Mouse (Mus musculus) left cerebral cortex, adult 2 months (tissue): ENCODE measurements around the gene Fnbp1l. TPM values are rescaled to one million over a fixed set of nuclear protein-coding genes. Genes with fewer than 3 reads are reported as not detected.

ENCODE experiments used
- DNase-seq, 2 experiments: peaks; one replicate each; pipeline ENCODE4 v3.0.0; 2021 to 2022; ENCODE audit warnings: low spot score in 2 of 2, mixed read lengths in 1 of 2; ENCODE audit errors: extremely low spot score in 1 of 2
- H3K27ac ChIP-seq: fragments of 200-600 bp; 2 replicates; pipeline ENCODE4 v1.8.1; 2022
- H3K4me3 ChIP-seq: fragments of 200-600 bp; 2 replicates; pipeline ENCODE4 v1.8.1; 2022
- CTCF ChIP-seq: fragments of 200-600 bp; IDR thresholded peaks from 2 replicates; pipeline ENCODE4 v1.8.1; 2022; ENCODE audit warnings: antibody characterized with exemption, mild to moderate bottlenecking, moderate library complexity
- intact Hi-C: fragments of 180-260 bp; cut with DNase I; formaldehyde crosslinking; loops from one replicate; pipeline ENCODE4 v1.15.1; 2025
- total RNA-seq, 2 experiments: library from RNA; stranded (reverse); gene quantifications; 2 replicates each; pipeline ENCODE4 v1.2.3; 2021

The Fnbp1l gene
- total RNA-seq, 2 experiments from 2014 or later, result 108 TPM

DNA sequence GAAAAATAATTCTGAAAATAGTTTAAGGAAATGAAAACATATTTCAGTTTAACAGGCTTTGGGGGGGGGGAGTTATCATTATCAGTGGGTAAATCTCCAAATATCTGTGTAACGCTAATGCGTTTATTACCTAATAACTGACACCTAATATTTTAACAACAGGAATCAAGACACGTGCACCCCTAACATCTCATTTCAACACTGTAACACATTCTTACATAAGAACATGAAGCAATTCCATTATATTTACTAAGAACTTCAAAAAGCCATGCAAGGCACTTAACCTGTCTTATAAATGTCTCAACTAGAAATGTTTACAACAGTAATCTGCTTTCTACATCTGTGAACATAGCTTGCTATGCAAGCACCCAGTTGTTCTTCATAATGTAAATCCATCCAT is 68.3 kb downstream of the Fnbp1l start:
- Histone ChIP-seq H3K27ac (no peak overlapping the region), H3K4me3 (no peak overlapping the region)
- intact Hi-C loops, result no loop called here
- DNase-seq, result no peak
- no peak for TF ChIP-seq CTCF

DNA sequence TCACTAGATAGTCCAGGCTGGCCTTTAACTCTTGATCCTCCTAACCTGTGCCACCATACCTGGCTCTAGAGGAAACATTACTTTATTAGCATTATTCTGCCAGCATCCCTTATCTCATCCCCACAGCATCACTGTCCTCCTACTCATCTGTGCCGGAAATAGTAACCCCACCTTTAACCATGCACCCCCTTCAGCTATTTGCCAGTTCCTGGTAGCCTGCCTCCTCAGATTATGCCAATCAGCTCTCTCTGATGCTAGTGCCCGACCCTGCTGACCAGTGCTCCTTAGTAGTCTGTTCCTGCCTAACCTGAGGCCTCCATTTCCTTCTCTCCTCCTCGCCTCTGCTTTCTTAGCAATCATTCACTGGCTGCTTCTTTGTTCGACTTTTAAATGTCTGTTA is 72.0 kb downstream of the Fnbp1l start:
- DNase-seq, result no peak
- H3K27ac ChIP-seq, result peak overlapping the region; percentile 70
- intact Hi-C loops, result loop anchor here (5.0 kb wide), 1 partner anchor 70 kb away; the partner anchor contains the start of gene Fnbp1l

DNA sequence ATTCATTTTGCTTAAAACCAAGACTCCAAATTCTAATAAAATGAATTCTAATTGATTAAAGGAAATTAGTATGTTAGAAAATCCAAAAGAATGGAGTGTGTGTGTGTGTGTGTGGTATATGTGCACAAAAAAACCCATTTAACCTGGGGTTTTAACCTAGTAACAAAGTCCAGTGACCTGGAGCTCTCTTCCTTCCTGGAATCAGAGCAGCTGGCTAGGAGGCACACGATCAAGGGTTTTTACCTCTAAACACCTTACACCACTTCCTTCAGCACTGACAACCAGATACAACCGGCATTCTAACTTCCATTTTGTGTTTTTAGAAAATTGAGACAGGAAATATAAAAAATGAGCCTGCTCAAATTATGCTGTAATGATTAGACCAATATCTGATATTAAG is 74.2 kb downstream of the Fnbp1l start:
- Histone ChIP-seq H3K4me3 (no peak overlapping the region), H3K27ac (no peak overlapping the region)
- no peak for TF ChIP-seq CTCF
- no peak for DNase-seq
- intact Hi-C loops, result loop anchor here (5.0 kb wide), 1 partner anchor 72 kb away; the partner anchor contains the start of gene Fnbp1l

More for the DNA sequence above, 72.0 kb downstream of the Fnbp1l start:
- H3K4me3 ChIP-seq, result no peak overlapping the region
- no peak for TF ChIP-seq CTCF

DNA sequence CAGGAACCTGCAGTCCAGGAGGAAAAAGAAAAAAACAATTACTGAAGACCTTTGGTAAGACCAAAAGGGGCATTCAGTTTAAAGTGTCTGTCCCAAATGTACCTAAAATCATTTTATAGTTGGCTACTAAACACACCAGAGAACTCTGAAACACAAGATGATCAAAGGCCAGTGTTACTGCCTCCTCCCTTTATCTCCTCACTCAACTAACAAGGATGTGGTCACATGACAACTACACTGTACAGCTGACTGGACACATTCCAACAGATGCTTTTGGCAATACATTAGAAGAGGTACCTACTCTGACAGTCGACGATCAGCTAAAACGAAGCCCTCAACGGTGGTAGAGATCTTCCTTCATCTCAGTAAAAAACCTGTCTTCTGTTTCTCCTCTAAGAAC is 78.6 kb downstream of the Fnbp1l start:
- intact Hi-C loops, result no loop called here
- Histone ChIP-seq H3K4me3 (no peak overlapping the region), H3K27ac (peak overlapping the region; percentile 29; the same call in 1 of the 2 replicates)
- TF ChIP-seq CTCF, result no peak
- DNase-seq, result no peak

DNA sequence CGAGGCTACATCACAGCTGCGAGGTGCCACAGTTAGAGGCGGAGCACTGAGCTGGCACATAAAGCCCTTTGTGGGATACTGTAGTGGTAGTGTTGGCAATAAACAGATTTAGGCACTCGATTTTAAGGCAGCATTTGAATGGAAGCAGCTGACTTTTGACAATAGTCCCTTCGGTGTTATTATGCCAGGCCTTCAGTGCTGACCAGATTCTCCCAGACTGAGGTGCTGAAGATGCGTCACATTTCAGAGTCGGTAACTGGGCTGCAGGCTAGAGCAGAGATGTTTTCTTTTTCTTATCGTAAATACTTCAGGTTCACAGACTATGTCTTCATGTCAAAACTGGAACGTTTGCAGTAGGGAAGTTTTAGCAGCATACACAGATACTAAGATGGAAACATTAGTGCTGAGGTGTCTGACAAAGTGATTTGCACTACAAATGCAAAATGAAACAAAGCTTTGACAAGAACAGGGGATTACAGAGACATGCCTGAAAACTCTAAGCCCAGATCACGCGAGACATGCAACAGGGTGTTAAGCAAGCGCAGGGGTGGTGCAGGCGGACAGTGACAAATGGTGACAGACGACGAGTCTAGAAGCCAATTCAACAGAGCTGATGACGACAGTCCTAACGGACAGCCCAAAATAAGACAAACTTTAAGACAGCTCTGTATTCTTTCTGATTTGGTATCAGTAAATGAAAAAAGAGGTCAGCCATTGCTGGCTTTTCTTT is 79.4 kb downstream of the Fnbp1l start:
- Histone ChIP-seq H3K27ac (peak overlapping the region; percentile 29; the same call in 1 of the 2 replicates), H3K4me3 (no peak overlapping the region)
- TF ChIP-seq CTCF, result no peak
- intact Hi-C loops, result no loop called here
- DNase-seq, result no peak

DNA sequence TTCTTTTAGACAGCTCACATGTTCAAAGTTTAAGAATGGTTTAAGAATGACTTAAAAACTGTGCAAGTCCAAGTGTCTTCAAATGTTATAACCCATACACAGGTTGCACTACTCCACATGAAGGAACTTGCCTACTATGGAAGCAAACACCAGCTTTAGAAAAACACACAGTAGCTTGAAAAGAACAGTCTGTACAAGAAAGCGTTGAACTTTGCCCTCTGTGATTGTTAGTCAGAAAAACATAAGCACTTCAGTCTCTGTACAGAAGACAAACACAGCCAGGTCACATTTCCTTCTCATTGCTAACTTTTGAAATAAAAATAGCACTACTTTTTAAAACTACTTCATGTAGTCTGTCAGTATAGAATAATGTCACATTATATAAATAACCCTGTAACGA is 80.7 kb downstream of the Fnbp1l start:
- intact Hi-C loops, result no loop called here
- H3K4me3 ChIP-seq, result no peak overlapping the region
- TF ChIP-seq CTCF, result no peak
- no peak overlapping the region for H3K27ac ChIP-seq
- DNase-seq, result no peak

DNA sequence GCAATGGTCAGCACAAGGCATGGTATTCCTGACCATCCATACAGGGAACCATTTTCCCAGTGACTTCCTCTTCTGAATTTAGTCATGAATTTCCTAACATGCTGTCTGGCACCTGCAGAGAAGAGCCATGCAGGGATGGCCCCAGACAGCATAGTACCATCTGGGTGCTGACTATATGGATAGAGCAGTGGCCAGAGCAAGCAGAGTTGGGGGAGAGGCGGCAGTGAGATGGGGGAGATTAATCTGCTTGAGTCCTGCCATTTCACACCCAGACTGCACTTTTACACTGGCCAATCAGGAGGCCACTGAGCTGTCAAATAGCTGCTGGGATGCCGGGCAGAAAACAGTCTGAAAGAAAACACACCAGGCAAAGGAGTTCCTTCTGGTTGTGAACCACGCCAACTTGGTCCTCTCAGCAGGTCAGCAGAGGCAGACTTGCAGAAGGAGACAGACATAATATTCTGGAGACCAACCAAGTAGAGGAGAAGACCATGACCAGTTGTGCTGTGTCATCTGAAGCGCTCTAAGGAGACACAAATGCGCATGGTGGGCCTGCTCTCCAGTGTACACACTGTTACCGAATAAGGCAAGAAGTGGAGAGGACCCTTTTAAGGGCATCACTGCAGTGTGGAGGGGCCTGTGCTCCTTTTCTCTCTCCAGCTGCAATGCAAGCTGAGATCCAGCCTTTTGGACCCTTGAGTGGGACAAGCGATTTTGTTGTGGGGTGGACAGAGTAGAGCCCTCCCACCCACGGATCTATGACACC is 83.4 kb downstream of the Fnbp1l start:
- peak in 1 of 2 experiments; percentile 8 for DNase-seq
- intact Hi-C loops, result no loop called here

DNA sequence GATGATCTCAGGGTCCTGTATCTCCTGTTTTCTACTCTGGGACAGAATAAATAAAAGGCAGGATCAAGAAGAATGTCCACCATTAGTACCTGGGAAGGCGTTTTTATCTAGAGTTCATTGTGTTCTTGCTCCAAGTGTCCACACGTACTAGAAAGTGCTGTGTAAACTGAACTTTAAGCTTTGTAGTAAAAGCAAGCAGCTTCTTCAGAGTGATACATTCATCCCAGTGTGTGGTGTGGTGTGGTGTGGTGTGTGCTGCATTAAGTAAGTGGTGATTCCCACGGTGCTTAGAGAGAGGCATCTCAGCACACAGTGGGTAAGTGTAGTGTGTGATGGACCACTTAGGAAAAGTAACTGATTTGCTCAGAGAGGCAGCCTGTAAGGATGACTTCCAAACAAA is 91.0 kb downstream of the Fnbp1l start:
- no peak overlapping the region for H3K4me3 ChIP-seq
- DNase-seq, result no peak
- no peak for TF ChIP-seq CTCF
- intact Hi-C loops, result no loop called here
- H3K27ac ChIP-seq, result no peak overlapping the region

More for the DNA sequence above, 83.4 kb downstream of the Fnbp1l start:
- TF ChIP-seq CTCF, result no peak
- Histone ChIP-seq H3K27ac (no peak overlapping the region), H3K4me3 (no peak overlapping the region)

DNA sequence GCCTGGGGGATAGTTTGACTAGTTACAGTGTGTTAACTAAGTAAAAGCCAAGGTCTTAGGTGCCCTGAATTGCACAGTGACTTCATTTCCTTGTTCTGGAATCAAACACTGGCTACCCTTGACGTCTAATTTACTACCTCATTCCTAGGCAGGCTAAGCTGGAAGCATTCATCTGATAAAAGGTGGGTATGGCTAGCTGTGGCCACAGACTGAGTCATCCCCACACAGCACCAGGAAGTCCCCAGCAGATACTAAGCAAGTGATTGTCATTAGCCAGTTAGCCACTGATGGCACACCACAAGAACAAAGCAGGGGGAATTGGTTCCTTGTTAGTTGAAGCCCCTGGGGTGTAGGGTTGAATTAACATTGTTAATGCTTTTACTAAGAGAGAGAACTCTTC is 98.2 kb downstream of the Fnbp1l start:
- no peak for TF ChIP-seq CTCF

DNA sequence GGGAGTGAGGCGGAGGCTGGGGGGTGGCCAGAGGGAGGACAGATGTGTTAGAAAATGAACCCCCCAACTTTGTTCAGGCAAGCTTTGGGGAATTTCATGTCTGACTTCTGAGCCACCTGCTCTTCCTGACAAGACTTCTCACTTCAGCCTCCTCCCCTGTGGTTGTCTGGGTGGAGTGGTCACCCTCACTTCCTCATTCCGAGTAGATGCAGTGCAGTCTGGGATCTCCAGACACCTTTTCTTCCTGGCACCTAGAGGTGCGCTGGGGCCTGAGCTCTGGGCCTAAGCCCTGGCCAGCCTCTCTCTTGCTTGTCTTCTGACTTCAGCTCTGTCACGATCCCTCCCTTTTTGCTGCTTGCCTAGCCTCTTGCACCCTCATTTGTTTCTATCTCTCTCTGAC is 98.6 kb downstream of the Fnbp1l start:
- Histone ChIP-seq H3K27ac (no peak overlapping the region), H3K4me3 (no peak overlapping the region)
- DNase-seq, result no peak
- TF ChIP-seq CTCF, result no peak
- intact Hi-C loops, result no loop called here

More for the DNA sequence above, 98.2 kb downstream of the Fnbp1l start:
- no peak overlapping the region for H3K27ac ChIP-seq
- intact Hi-C loops, result no loop called here
- no peak overlapping the region for H3K4me3 ChIP-seq
- no peak for DNase-seq

DNA sequence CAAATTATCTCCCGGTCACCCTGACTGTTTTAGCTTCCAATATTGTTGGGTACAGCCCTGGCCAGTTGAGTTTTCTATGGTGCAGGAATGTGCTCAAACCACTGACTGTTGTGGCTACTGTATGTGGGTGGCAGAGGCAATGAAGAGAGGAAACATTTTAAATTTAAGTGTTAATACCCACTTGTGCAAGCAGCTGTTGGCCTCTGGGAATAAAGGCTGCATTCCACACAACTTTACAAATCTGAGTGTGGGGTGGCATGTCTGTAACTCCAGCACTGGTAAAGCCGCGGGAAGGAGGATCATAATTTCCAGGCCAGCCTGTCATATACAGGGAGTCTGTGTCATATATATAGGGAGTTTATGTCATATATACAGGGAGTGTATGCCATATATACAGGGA is 99.2 kb downstream of the Fnbp1l start:
- H3K4me3 ChIP-seq, result no peak overlapping the region
- no peak for TF ChIP-seq CTCF
- no peak for DNase-seq
- H3K27ac ChIP-seq, result no peak overlapping the region
- intact Hi-C loops, result no loop called here

DNA sequence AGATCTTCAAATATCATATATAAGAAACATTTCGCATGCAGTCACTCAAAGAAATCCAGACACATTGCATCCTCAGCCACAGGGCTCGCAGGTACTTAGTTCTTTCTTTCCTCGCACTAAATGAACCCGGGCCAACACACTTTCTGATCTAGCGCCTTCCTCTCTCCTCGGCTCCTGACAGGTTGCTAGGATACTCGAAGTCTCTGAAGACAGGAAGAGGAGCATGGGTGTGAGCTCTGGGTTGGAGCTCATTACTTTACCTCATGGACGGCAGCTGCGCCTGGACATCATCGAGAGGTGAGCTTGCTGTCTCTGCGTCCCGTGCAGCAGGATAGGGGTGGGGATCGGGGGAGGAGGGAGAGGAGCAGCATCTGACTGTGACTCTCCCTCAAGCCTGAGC is 100.4 kb downstream of the Fnbp1l start:
- H3K27ac ChIP-seq, result peak overlapping the region; percentile 32; the same call in 1 of the 2 replicates
- no peak for DNase-seq
- TF ChIP-seq CTCF, result no peak
- no peak overlapping the region for H3K4me3 ChIP-seq
- intact Hi-C loops, result no loop called here
